Mouse (Mus musculus) neural tube, embryonic 11.5 days (tissue): ENCODE data around the gene Cyp46a1. TPM values are rescaled to one million over a fixed set of nuclear protein-coding genes. Genes with fewer than 3 reads are reported as not detected.

Experiments
- ATAC-seq: fragments of 200-750 bp; cut with Nextera tagmentation; 2 replicates; pipeline ENCODE4 v1.8.0; 2017; ENCODE audit warnings: moderate number of reproducible peaks, mild to moderate bottlenecking, moderate TSS enrichment, moderate library complexity; ENCODE audit not compliant: insufficient read depth, low FRiP score, low TSS enrichment
- DNase-seq: peaks from one replicate; pipeline ENCODE4 v3.0.0-alpha.2; 2015; ENCODE audit warnings: low spot score
- H3K27ac ChIP-seq: fragments of 300-500 bp; sonication (generic); 2 replicates; pipeline ENCODE4 v1.5.1; 2014; ENCODE audit warnings: low read depth, mild to moderate bottlenecking, low read length
- H3K27me3 ChIP-seq: fragments of 300-500 bp; sonication (generic); 2 replicates; pipeline ENCODE4 v1.6.1; 2014; ENCODE audit warnings: mild to moderate bottlenecking, low read length, mixed read lengths; ENCODE audit not compliant: control insufficient read depth, insufficient read depth
- H3K36me3 ChIP-seq: fragments of 300-500 bp; sonication (generic); 2 replicates; pipeline ENCODE4 v1.6.1; 2014; ENCODE audit warnings: mild to moderate bottlenecking, low read length, moderate library complexity, mixed read lengths; ENCODE audit not compliant: control insufficient read depth, insufficient read depth
- H3K4me1 ChIP-seq: fragments of 300-500 bp; sonication (generic); 2 replicates; pipeline ENCODE4 v1.6.1; 2014; ENCODE audit warnings: low read length, mixed read lengths; ENCODE audit not compliant: control insufficient read depth, insufficient read depth
- H3K4me2 ChIP-seq: fragments of 300-500 bp; sonication (generic); 2 replicates; pipeline ENCODE4 v1.6.1; 2014; ENCODE audit warnings: low read depth, mild to moderate bottlenecking, moderate library complexity
- H3K4me3 ChIP-seq: fragments of 300-500 bp; sonication (generic); 2 replicates; pipeline ENCODE4 v1.5.1; 2014; ENCODE audit warnings: low read depth, low read length
- H3K9ac ChIP-seq: fragments of 300-500 bp; sonication (generic); 2 replicates; pipeline ENCODE4 v1.6.1; 2014; ENCODE audit warnings: mild to moderate bottlenecking, low read length
- H3K9me3 ChIP-seq: fragments of 300-500 bp; sonication (generic); 2 replicates; pipeline ENCODE4 v1.6.1; 2016; ENCODE audit warnings: low read length; ENCODE audit not compliant: control insufficient read depth
- WGBS: fragments of 180-500 bp; shearing (Covaris S2); extraction: QIAGEN DNeasy Blood & Tissue Kit; methylation state at CpG from one replicate; pipeline ENCODE4 v1.1.7; 2014; 5-methylcytosine and 5-hydroxymethylcytosine counted together
- polyA plus RNA-seq: library from polyadenylated mRNA; unstranded; fragments of >200 nt; fragmentation: Nextera tagmentation; extraction: Ambion mirVana; gene quantifications from 2 replicates; pipeline ENCODE4 v1.2.1, GENCODE M21; 2014

Gene Cyp46a1
- 8.5 and 10.6 TPM in 2 replicates for polyA plus RNA-seq

DNA sequence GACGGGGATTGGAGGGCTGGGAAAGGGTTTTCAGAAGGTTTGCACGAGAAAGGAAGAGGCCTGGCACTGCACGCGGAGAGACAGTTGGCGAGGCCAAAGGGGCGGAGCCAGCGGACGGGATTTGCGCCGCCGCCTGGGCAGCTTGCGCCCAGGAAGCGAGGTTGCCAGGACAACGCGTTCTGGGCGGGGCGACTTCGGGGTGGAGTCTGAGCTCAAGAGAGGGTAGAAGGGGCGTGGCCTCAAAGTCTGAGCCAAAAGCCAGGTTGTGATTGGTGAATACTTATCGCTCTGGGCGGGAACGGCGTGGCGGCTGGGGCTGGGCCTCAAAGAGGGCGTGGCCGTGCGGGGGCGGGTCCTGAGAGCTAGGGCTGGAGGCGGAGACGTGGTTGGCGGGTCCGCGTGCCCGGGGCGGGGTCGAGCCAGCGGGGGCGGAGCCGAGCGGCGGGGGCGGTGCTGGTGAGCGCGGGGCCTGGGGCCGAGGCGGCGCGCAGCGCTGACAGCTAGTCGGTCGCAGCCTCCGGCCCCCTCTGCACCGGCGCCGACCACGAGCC is at the start of gene Cyp46a1:
TSS of gene Cyp46a1 (plus strand) at position 487 of the 551 bp plus-strand sequence.
- H3K36me3 ChIP-seq: no peaks in the 10 kb centered on the region
- H3K9me3 ChIP-seq: no peaks in the 10 kb centered on the region
- under 1% methylated on average over 47 of the region's 56 CpGs for WGBS
- peak within 1 kb of the TSS; percentile 29; the same call in 1 of the 2 replicates for H3K27ac ChIP-seq
- H3K4me3 ChIP-seq: peak within 1 kb of the TSS; percentile 45
- DNase-seq (peak; percentile 100), ATAC-seq (peak; percentile 88)
- H3K4me2 ChIP-seq: peak within 1 kb of the TSS; percentile 80
- H3K27me3 ChIP-seq: peaks cover 5% of the 10 kb centered on the region
- H3K4me1 ChIP-seq: peaks cover 12% of the 10 kb centered on the region; the same call in 1 of the 2 replicates
- H3K9ac ChIP-seq: peak within 1 kb of the TSS; percentile 2

DNA sequence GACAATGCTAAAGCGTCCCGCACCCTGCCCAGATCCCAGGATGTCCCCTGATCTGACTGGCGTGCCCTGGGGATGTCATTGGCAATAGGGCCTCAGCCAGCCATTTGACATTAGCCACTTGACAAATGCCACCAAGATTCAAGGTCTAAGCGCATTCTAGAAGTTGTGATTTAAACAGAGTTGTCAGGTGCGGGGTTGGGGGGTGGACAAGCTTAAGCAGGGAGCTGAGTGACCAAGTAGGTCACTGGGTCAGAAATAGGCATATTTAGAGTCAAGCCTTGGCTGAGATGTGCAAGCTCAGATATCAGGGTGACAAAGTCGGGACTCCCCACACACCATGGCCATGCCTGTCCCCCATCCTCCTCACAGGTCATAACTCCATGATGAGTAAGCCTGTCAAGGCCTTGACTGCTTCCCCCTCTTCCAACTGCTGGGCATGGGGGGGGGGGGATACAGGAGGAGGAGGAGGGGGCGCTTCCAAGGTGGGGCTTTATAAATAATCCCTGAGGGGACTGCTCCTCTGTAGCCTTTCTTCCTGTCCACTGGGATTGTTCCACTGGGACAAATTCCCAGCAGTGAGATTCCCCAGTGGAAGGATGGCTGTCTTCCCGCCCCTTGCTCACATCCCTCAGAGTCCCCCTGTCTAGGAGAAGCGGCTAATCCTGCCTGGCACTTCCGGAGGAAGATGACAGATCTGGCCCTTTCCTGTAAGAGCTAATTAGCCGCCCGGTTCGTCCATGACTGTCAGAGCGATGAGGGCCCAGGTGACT is 49.5 kb upstream of the Cyp46a1 start:
- H3K4me1 ChIP-seq: peaks cover 15% of the 10 kb centered on the region
- WGBS: 36% methylated on average over 14 of the region's 14 CpGs
- peak; percentile 39 for ATAC-seq
- peak; percentile 52 for DNase-seq
- H3K27me3 ChIP-seq: no peaks in the 10 kb centered on the region
- H3K9me3 ChIP-seq: no peaks in the 10 kb centered on the region
- no peaks in the 10 kb centered on the region for H3K36me3 ChIP-seq
- no peak overlapping the region for H3K4me3 ChIP-seq
- H3K27ac ChIP-seq: peak overlapping the region; percentile 76
- peak overlapping the region; percentile 53 for H3K9ac ChIP-seq
- peak overlapping the region; percentile 15; the same call in 1 of the 2 replicates for H3K4me2 ChIP-seq

DNA sequence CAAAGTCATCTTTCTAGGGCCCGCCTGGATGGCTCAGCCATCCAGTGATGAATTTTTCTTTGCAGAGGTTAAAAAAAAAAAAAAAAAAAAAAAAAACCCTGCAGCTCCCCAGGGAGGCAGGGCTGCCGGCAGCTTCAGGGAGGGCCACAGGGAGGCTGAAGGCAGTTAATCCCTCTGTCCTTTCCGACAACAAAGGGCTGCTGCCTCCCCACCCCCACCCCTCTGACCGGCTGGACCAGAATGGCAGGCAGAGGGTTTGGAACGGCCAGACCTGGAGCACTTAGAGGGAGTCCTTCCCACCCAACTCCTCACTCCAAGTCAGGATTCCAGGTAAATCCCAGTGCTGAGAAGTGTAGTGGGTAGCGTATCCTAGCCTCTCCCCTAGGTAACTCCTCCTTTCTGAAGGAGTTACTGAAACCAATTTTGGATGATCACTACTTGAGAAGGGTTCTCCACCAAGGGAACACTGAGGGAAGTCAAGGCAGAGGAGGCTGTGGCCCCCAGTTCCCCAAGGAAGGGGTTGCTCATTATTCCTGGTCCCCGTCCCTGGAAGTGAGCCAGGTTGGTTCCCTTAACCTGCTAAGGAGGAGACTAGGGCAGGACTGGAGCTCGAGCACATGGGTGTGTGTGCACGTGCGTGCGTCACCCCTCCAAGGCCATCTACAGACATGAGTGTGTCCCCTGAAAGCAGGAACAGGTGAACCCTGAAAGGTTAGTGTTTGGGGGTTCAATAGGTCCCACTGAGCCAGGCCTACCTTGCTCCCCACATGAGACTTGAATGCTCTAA is 48.8 kb upstream of the Cyp46a1 start:
- DNase-seq: peak; percentile 66
- 30% methylated on average over 11 of the region's 11 CpGs for WGBS
- Histone ChIP-seq H3K4me2 (peak overlapping the region; percentile 15), H3K4me3 (no peak overlapping the region), H3K27ac (peak overlapping the region; percentile 76), H3K9me3 (no peaks in the 10 kb centered on the region), H3K36me3 (no peaks in the 10 kb centered on the region), H3K27me3 (no peaks in the 10 kb centered on the region), H3K9ac (peak overlapping the region; percentile 53), H3K4me1 (peaks cover 15% of the 10 kb centered on the region)
- ATAC-seq: peak; percentile 65; the same call in 1 of the 2 replicates

- no peaks in the 10 kb centered on the region for H3K9me3 ChIP-seq
- H3K9ac ChIP-seq: no peak overlapping the region
- 78% methylated on average over 4 of the region's 4 CpGs for WGBS
- peak overlapping the region; percentile 76; the same call in 1 of the 2 replicates for H3K27ac ChIP-seq
- no peak overlapping the region for H3K4me3 ChIP-seq
- H3K4me1 ChIP-seq: peaks cover 15% of the 10 kb centered on the region
- H3K36me3 ChIP-seq: no peaks in the 10 kb centered on the region
- H3K27me3 ChIP-seq: no peaks in the 10 kb centered on the region
- H3K4me2 ChIP-seq: no peak overlapping the region
- ATAC-seq (no peak), DNase-seq (no peak)
Observed at GRCm38 (mm10) chr12:108286381-108286780, 47.8 kb upstream of the Cyp46a1 start.

GRCm38 (mm10) chr12:108287011-108287410 is 47.2 kb upstream of the Cyp46a1 start:
- DNase-seq (no peak), ATAC-seq (no peak)
- peaks cover 15% of the 10 kb centered on the region for H3K4me1 ChIP-seq
- H3K4me2 ChIP-seq: no peak overlapping the region
- H3K27ac ChIP-seq: no peak overlapping the region
- no peak overlapping the region for H3K4me3 ChIP-seq
- no peaks in the 10 kb centered on the region for H3K27me3 ChIP-seq
- H3K36me3 ChIP-seq: no peaks in the 10 kb centered on the region
- no peak overlapping the region for H3K9ac ChIP-seq
- H3K9me3 ChIP-seq: no peaks in the 10 kb centered on the region
- WGBS: 91% methylated on average over 8 of the region's 8 CpGs

GRCm38 (mm10) chr12:108288127-108288880 is 45.9 kb upstream of the Cyp46a1 start:
- Histone ChIP-seq H3K4me3 (no peak overlapping the region), H3K27ac (no peak overlapping the region), H3K9ac (no peak overlapping the region), H3K9me3 (no peaks in the 10 kb centered on the region), H3K4me1 (peaks cover 19% of the 10 kb centered on the region), H3K36me3 (no peaks in the 10 kb centered on the region), H3K4me2 (no peak overlapping the region), H3K27me3 (no peaks in the 10 kb centered on the region)
- DNase-seq: no peak
- ATAC-seq: no peak
- WGBS: 76% methylated on average over 19 of the region's 19 CpGs

GRCm38 (mm10) chr12:108292419-108292818 is 41.8 kb upstream of the Cyp46a1 start:
- Histone ChIP-seq H3K4me2 (peak overlapping the region; percentile 34), H3K4me1 (peaks cover 4% of the 10 kb centered on the region), H3K36me3 (no peaks in the 10 kb centered on the region), H3K9ac (no peak overlapping the region), H3K27ac (0 out of 2 replicates have a peak overlapping the region, but pooled peaks have one; percentile 49), H3K27me3 (no peaks in the 10 kb centered on the region), H3K4me3 (no peak overlapping the region), H3K9me3 (no peaks in the 10 kb centered on the region)
- peak; percentile 68 for DNase-seq
- peak; percentile 90 for ATAC-seq
- 9% methylated on average over 9 of the region's 9 CpGs for WGBS

DNA sequence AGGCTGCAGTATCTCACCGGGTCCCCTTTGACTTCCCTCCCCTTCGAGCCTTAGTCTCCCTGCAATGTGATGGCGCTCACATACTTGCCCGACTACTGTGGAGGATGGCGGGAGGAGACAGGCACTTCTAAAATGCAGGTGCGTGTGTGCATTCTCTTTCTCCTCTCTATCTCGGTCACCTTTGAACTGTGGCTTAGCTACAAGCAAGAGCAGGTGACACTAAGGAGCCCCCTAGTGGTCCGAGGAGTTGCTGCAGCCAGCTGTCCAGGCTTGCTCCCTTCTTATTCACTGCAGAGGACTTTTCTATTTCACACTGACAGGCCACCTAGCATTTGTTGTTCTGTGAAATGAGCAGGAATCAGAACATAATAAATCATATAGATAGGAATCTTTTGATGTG is 41.2 kb upstream of the Cyp46a1 start:
- H3K4me1 ChIP-seq: peaks cover 4% of the 10 kb centered on the region
- peak overlapping the region; percentile 34 for H3K4me2 ChIP-seq
- no peak overlapping the region; the same call in 1 of the 2 replicates for H3K9ac ChIP-seq
- H3K36me3 ChIP-seq: no peaks in the 10 kb centered on the region
- no peak overlapping the region for H3K4me3 ChIP-seq
- 0 out of 2 replicates have a peak overlapping the region, but pooled peaks have one; percentile 49 for H3K27ac ChIP-seq
- DNase-seq: peak; percentile 79
- peak; percentile 54 for ATAC-seq
- no peaks in the 10 kb centered on the region for H3K27me3 ChIP-seq
- WGBS: 6% methylated on average over 8 of the region's 8 CpGs
- no peaks in the 10 kb centered on the region for H3K9me3 ChIP-seq
